Mouse (Mus musculus) stomach, embryonic 16.5 days (tissue): Measurements from ENCODE around the gene Ctnnd2. TPM values are rescaled to one million over a fixed set of nuclear protein-coding genes. Genes with fewer than 3 reads are reported as not detected.

Experiments used
- ATAC-seq: fragments of 200-750 bp; cut with Nextera tagmentation; 2 replicates; pipeline ENCODE4 v1.8.0; 2017; ENCODE audit warnings: moderate number of reproducible peaks, moderate TSS enrichment; ENCODE audit not compliant: insufficient read depth, low FRiP score
- H3K27ac ChIP-seq: fragments of 300-500 bp; sonication (generic); 2 replicates; pipeline ENCODE4 v1.5.1; 2014; ENCODE audit warnings: low read length
- H3K27me3 ChIP-seq: fragments of 300-500 bp; sonication (generic); 2 replicates; pipeline ENCODE4 v1.6.1; 2014; ENCODE audit warnings: low read length, control low read depth, mixed read lengths; ENCODE audit not compliant: control insufficient read depth, insufficient read depth
- H3K36me3 ChIP-seq: fragments of 300-500 bp; sonication (generic); 2 replicates; pipeline ENCODE4 v1.6.1; 2014; ENCODE audit warnings: low read length; ENCODE audit not compliant: control insufficient read depth, insufficient read depth
- H3K4me1 ChIP-seq: fragments of 300-500 bp; sonication (generic); 2 replicates; pipeline ENCODE4 v1.6.1; 2014; ENCODE audit warnings: low read length, control low read depth, mixed read lengths; ENCODE audit not compliant: control insufficient read depth, insufficient read depth
- H3K4me2 ChIP-seq: fragments of 300-500 bp; sonication (generic); 2 replicates; pipeline ENCODE4 v1.6.1; 2014; ENCODE audit warnings: low read depth, low read length, mixed read lengths
- H3K4me3 ChIP-seq: fragments of 300-500 bp; sonication (generic); replicated peaks from 2 replicates; pipeline ENCODE4 v1.5.1; 2014; ENCODE audit warnings: mild to moderate bottlenecking, low read length
- H3K9ac ChIP-seq: fragments of 300-500 bp; sonication (generic); 2 replicates; pipeline ENCODE4 v1.6.1; 2014; ENCODE audit warnings: low read length
- H3K9me3 ChIP-seq: fragments of 300-500 bp; sonication (generic); replicated peaks from 2 replicates; pipeline ENCODE4 v1.6.1; 2016; ENCODE audit warnings: low read length, control low read depth; ENCODE audit not compliant: control insufficient read depth
- WGBS: fragments of 180-500 bp; shearing (Covaris S2); extraction: QIAGEN DNeasy Blood & Tissue Kit; methylation state at CpG from one replicate; pipeline ENCODE4 v1.1.7; 2014; 5-methylcytosine and 5-hydroxymethylcytosine counted together
- polyA plus RNA-seq: library from polyadenylated mRNA; unstranded; fragments of >200 nt; fragmentation: Nextera tagmentation; extraction: Ambion mirVana; gene quantifications from 2 replicates; pipeline ENCODE4 v1.2.1, GENCODE M21; 2015

The Ctnnd2 gene
- polyA plus RNA-seq, 1 experiment from 2014 or later = 2.6 TPM

- H3K4me3 ChIP-seq = no peak overlapping the region
- no peak for ATAC-seq
- WGBS = 75% methylated on average over 5 of the region's 5 CpGs
Measured at GRCm38 (mm10) chr15:30506476-30506875, 334.1 kb downstream of the Ctnnd2 start.

GRCm38 (mm10) chr15:30512467-30512866, 340.1 kb downstream of the Ctnnd2 start:
- no peaks in the 10 kb centered on the region for H3K27me3 ChIP-seq
- H3K4me1 ChIP-seq = no peaks in the 10 kb centered on the region
- no peak overlapping the region for H3K27ac ChIP-seq
- H3K36me3 ChIP-seq = no peaks in the 10 kb centered on the region
- no peak overlapping the region for H3K4me2 ChIP-seq
- 67% methylated on average over 3 of the region's 3 CpGs for WGBS
- H3K9ac ChIP-seq = no peak overlapping the region
- H3K9me3 ChIP-seq = no peaks in the 10 kb centered on the region
- H3K4me3 ChIP-seq = no peak overlapping the region
- no peak for ATAC-seq

More at GRCm38 (mm10) chr15:30506476-30506875, 334.1 kb downstream of the Ctnnd2 start:
- Histone ChIP-seq H3K27ac (no peak overlapping the region), H3K36me3 (no peaks in the 10 kb centered on the region), H3K4me2 (no peak overlapping the region), H3K27me3 (no peaks in the 10 kb centered on the region), H3K9me3 (no peaks in the 10 kb centered on the region), H3K9ac (no peak overlapping the region), H3K4me1 (no peaks in the 10 kb centered on the region)

- Histone ChIP-seq H3K27ac (no peak overlapping the region), H3K4me1 (no peaks in the 10 kb centered on the region), H3K27me3 (no peaks in the 10 kb centered on the region), H3K36me3 (no peaks in the 10 kb centered on the region), H3K4me2 (no peak overlapping the region), H3K9me3 (no peaks in the 10 kb centered on the region), H3K4me3 (no peak overlapping the region), H3K9ac (no peak overlapping the region)
- no peak for ATAC-seq
Measured at GRCm38 (mm10) chr15:30513122-30513521, 340.7 kb downstream of the Ctnnd2 start.

- H3K4me1 ChIP-seq = no peaks in the 10 kb centered on the region
- H3K27ac ChIP-seq = no peak overlapping the region
- no peaks in the 10 kb centered on the region for H3K27me3 ChIP-seq
- H3K36me3 ChIP-seq = no peaks in the 10 kb centered on the region
- no peak for ATAC-seq
- H3K4me2 ChIP-seq = no peak overlapping the region
- H3K9me3 ChIP-seq = no peaks in the 10 kb centered on the region
- no peak overlapping the region for H3K4me3 ChIP-seq
- 68% methylated on average over 4 of the region's 4 CpGs for WGBS
- H3K9ac ChIP-seq = no peak overlapping the region
Measured at GRCm38 (mm10) chr15:30515425-30515824, 343.0 kb downstream of the Ctnnd2 start.

- H3K4me2 ChIP-seq = no peak overlapping the region
- no peaks in the 10 kb centered on the region for H3K36me3 ChIP-seq
- H3K27me3 ChIP-seq = no peaks in the 10 kb centered on the region
- H3K4me3 ChIP-seq = no peak overlapping the region
- ATAC-seq = no peak
- H3K4me1 ChIP-seq = no peaks in the 10 kb centered on the region
- 58% methylated on average over 5 of the region's 5 CpGs for WGBS
- no peak overlapping the region for H3K9ac ChIP-seq
- H3K9me3 ChIP-seq = no peaks in the 10 kb centered on the region
- no peak overlapping the region for H3K27ac ChIP-seq
Measured at GRCm38 (mm10) chr15:30541459-30541858, 369.1 kb downstream of the Ctnnd2 start.

- Histone ChIP-seq H3K27ac (no peak overlapping the region), H3K4me1 (no peaks in the 10 kb centered on the region), H3K9ac (no peak overlapping the region), H3K27me3 (no peaks in the 10 kb centered on the region), H3K4me3 (no peak overlapping the region), H3K9me3 (no peaks in the 10 kb centered on the region), H3K36me3 (no peaks in the 10 kb centered on the region), H3K4me2 (no peak overlapping the region)
- ATAC-seq = no peak
- WGBS = 86% methylated on average over 4 of the region's 4 CpGs
Measured at GRCm38 (mm10) chr15:30548263-30548662, 375.9 kb downstream of the Ctnnd2 start.

- H3K4me1 ChIP-seq = no peaks in the 10 kb centered on the region
- no peaks in the 10 kb centered on the region for H3K36me3 ChIP-seq
- ATAC-seq = no peak
- H3K4me2 ChIP-seq = no peak overlapping the region
- no peaks in the 10 kb centered on the region for H3K9me3 ChIP-seq
- no peaks in the 10 kb centered on the region for H3K27me3 ChIP-seq
- H3K9ac ChIP-seq = no peak overlapping the region
- H3K27ac ChIP-seq = no peak overlapping the region
- no peak overlapping the region for H3K4me3 ChIP-seq
- WGBS = 77% methylated on average over 12 of the region's 12 CpGs
Measured at GRCm38 (mm10) chr15:30550956-30551355, 378.6 kb downstream of the Ctnnd2 start.

GRCm38 (mm10) chr15:30553910-30554406, 381.6 kb downstream of the Ctnnd2 start:
- Histone ChIP-seq H3K27ac (no peak overlapping the region), H3K9ac (no peak overlapping the region), H3K4me2 (no peak overlapping the region), H3K4me1 (no peaks in the 10 kb centered on the region), H3K4me3 (no peak overlapping the region), H3K27me3 (no peaks in the 10 kb centered on the region), H3K36me3 (no peaks in the 10 kb centered on the region), H3K9me3 (no peaks in the 10 kb centered on the region)
- WGBS = 75% methylated on average over 2 of the region's 2 CpGs
- no peak for ATAC-seq

- Histone ChIP-seq H3K27me3 (no peaks in the 10 kb centered on the region), H3K36me3 (no peaks in the 10 kb centered on the region), H3K4me3 (no peak overlapping the region), H3K9ac (no peak overlapping the region), H3K4me1 (no peaks in the 10 kb centered on the region), H3K4me2 (no peak overlapping the region), H3K9me3 (no peaks in the 10 kb centered on the region), H3K27ac (no peak overlapping the region)
- WGBS = 89% methylated on average over 2 of the region's 2 CpGs
- no peak for ATAC-seq
Measured at GRCm38 (mm10) chr15:30555787-30556186, 383.4 kb downstream of the Ctnnd2 start.

- Histone ChIP-seq H3K9ac (no peak overlapping the region), H3K4me1 (no peaks in the 10 kb centered on the region), H3K27me3 (no peaks in the 10 kb centered on the region), H3K9me3 (no peaks in the 10 kb centered on the region), H3K27ac (no peak overlapping the region), H3K4me2 (no peak overlapping the region), H3K4me3 (no peak overlapping the region), H3K36me3 (no peaks in the 10 kb centered on the region)
- WGBS = 81% methylated on average over 5 of the region's 5 CpGs
- ATAC-seq = no peak
Measured at GRCm38 (mm10) chr15:30562375-30562774, 390.0 kb downstream of the Ctnnd2 start.
